Mouse (Mus musculus): ENCODE measurements around the gene Myo1e.

DNA sequence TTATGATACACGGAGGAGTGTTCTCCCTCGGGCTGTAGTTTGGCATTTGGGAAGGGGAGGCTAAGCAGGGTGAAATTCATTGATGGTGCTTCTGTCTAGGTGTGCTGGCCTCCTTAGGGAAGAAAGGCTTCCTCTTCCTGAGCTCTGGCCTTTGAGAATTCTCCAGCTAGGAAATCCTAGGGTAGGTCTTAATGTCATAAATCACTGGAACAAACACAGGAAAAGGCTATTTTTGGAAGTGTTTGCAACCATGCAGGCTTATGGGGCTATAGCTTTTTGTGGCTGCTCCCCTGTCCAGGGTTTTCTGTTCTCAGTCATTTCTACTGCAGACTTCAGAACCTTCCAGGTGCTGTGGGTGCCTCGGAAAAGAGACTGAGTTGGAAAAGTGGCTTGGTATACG lies 16.9 kb downstream of the Myo1e start:
- TF ChIP-seq CTCF (IDR thresholded peaks at IDR 0.05; ENCODE audit: extremely low read depth, insufficient read depth, insufficient read length, insufficient replicate concordance) (no peak), POLR2A (IDR thresholded peaks at IDR 0.05; ENCODE audit: low read depth, low read length) (no peak)

All from spleen, adult 2 months (tissue).